Comparison of ENCODE assay signal across 29 mouse cellular contexts in the genomic region with DNA sequence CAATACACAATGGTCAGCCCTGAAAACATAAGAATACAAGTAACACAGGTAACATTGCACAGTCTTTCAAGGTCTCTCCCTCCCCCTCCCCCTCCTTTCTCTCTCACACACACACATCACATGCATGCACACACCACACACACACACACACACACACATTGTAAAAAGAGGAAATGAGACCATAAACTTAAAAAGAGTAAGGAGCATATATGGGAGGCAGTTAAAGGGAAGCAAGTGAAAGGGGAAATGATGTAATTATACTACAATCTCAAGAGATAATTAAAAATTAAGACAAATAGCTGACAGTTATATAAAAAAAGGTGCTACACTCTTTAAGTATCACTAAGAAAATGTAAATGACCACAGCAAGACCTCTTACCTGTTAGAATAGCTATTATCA.
DNase-seq lines count a peak whose midpoint lies in the region; ATAC-seq and TF ChIP-seq lines count a peak whose summit lies in the region.
"Had no signal": no experiment of that assay in that cellular context is flagged by ENCODE, and none has a peak within 500 bp of the region (broad histone marks: within the 10 kb centered on the region; RNA-seq: fewer than 3 reads in every experiment).

No protein-coding gene starts in this region.

- no peak overlapping the region for H3K4me2 ChIP-seq in forebrain, embryonic 13.5 days
- no peak overlapping the region for H3K4me2 ChIP-seq in kidney, embryonic 15.5 days
- H3K4me2 ChIP-seq: embryonic facial prominence, embryonic 13.5 days; forebrain, embryonic 12.5 days; heart, embryonic 13.5 days; hindbrain, embryonic 13.5 days; intestine, embryonic 15.5 days had no signal

- H3K9me3 ChIP-seq in MEL (replicated peaks; ENCODE audit: insufficient read depth, low read length) = no peaks in the 10 kb centered on the region
- no peaks in the 10 kb centered on the region for H3K9me3 ChIP-seq in forebrain, embryonic 13.5 days (replicated peaks)
- no peaks in the 10 kb centered on the region for H3K9me3 ChIP-seq in kidney, embryonic 15.5 days (replicated peaks)
- H3K9me3 ChIP-seq: embryonic facial prominence, embryonic 10.5 days; embryonic facial prominence, embryonic 13.5 days; forebrain, embryonic 12.5 days; heart, embryonic 10.5 days; hindbrain, embryonic 13.5 days; intestine, embryonic 15.5 days had no signal

- peaks cover 0 to 2% of the 10 kb centered on the region in 2 experiments; a peak in 1 of 4 replicates for H3K36me3 ChIP-seq in MEL (ENCODE audit: control insufficient read depth in 1 of 2, insufficient read depth in 2 of 2, low read length in 2 of 2)
- no peaks in the 10 kb centered on the region for H3K36me3 ChIP-seq in forebrain, embryonic 13.5 days (ENCODE audit: poor library complexity, severe bottlenecking)
- no peaks in the 10 kb centered on the region for H3K36me3 ChIP-seq in kidney, embryonic 15.5 days
- H3K36me3 ChIP-seq: embryonic facial prominence, embryonic 10.5 days; embryonic facial prominence, embryonic 13.5 days; forebrain, embryonic 12.5 days; heart, embryonic 10.5 days; heart, embryonic 13.5 days; hindbrain, embryonic 13.5 days; intestine, embryonic 15.5 days had no signal

- no peak for TF ChIP-seq CTCF in MEL (IDR thresholded peaks at IDR 0.05 in 2 of 3, conservative IDR thresholded peaks at IDR 0.05 in 1 of 3; ENCODE audit: control insufficient read depth in 1 of 3, insufficient read depth in 1 of 3, low read depth in 2 of 3, low read length in 3 of 3, poor library complexity in 1 of 3, severe bottlenecking in 1 of 3)

- H3K9ac ChIP-seq in MEL (ENCODE audit: control insufficient read depth, low read depth, low read length, poor library complexity, severe bottlenecking) = no peak overlapping the region
- H3K9ac ChIP-seq in forebrain, embryonic 13.5 days = no peak overlapping the region
- H3K9ac ChIP-seq in kidney, embryonic 15.5 days = no peak overlapping the region
- H3K9ac ChIP-seq: embryonic facial prominence, embryonic 13.5 days; forebrain, embryonic 12.5 days; heart, embryonic 13.5 days; hindbrain, embryonic 13.5 days; intestine, embryonic 15.5 days had no signal

- intact Hi-C loops in heart, postnatal 10 days (cut with DNase I) = no loop called here

- peak overlapping the region in 1 of 2 experiments; percentile 15; a peak in 1 of 4 replicates for H3K4me3 ChIP-seq in MEL (ENCODE audit: control insufficient read depth in 1 of 2, insufficient read depth in 1 of 2, low read depth in 2 of 2, low read length in 2 of 2)
- no peak overlapping the region for H3K4me3 ChIP-seq in forebrain, embryonic 13.5 days
- H3K4me3 ChIP-seq in kidney, embryonic 15.5 days (replicated peaks) = no peak overlapping the region
- H3K4me3 ChIP-seq: embryonic facial prominence, embryonic 10.5 days; embryonic facial prominence, embryonic 13.5 days; erythroblast, embryonic 14.5 days; forebrain, embryonic 12.5 days; gastrocnemius, adult 2 months; heart, adult 2 months; heart, embryonic 10.5 days; heart, embryonic 13.5 days; hindbrain, embryonic 13.5 days; intestine, embryonic 15.5 days had no signal

- H3K4me1 ChIP-seq in MEL (ENCODE audit: control insufficient read depth in 1 of 2, insufficient read depth in 2 of 2, low read length in 2 of 2) = no peaks in the 10 kb centered on the region; a peak in 1 of 4 replicates
- no peaks in the 10 kb centered on the region for H3K4me1 ChIP-seq in forebrain, embryonic 13.5 days
- H3K4me1 ChIP-seq in kidney, embryonic 15.5 days = no peaks in the 10 kb centered on the region
- H3K4me1 ChIP-seq: embryonic facial prominence, embryonic 10.5 days; embryonic facial prominence, embryonic 13.5 days; forebrain, embryonic 12.5 days; heart, embryonic 10.5 days; heart, embryonic 13.5 days; hindbrain, embryonic 13.5 days; intestine, embryonic 15.5 days had no signal

- H3K27me3 ChIP-seq in MEL (ENCODE audit: control insufficient read depth in 1 of 2, insufficient read depth in 2 of 2, low read length in 2 of 2) = peaks cover 0 to 2% of the 10 kb centered on the region in 2 experiments; a peak in 2 of 4 replicates
- H3K27me3 ChIP-seq in forebrain, embryonic 13.5 days = no peaks in the 10 kb centered on the region
- H3K27me3 ChIP-seq in kidney, embryonic 15.5 days = no peaks in the 10 kb centered on the region
- H3K27me3 ChIP-seq: embryonic facial prominence, embryonic 13.5 days; forebrain, embryonic 12.5 days; heart, embryonic 13.5 days; hindbrain, embryonic 13.5 days; intestine, embryonic 15.5 days had no signal

- H3K27ac ChIP-seq in MEL (ENCODE audit: control insufficient read depth, low read depth, low read length) = no peak overlapping the region
- no peak overlapping the region for H3K27ac ChIP-seq in forebrain, embryonic 13.5 days
- no peak overlapping the region for H3K27ac ChIP-seq in kidney, embryonic 15.5 days
- H3K27ac ChIP-seq: embryonic facial prominence, embryonic 10.5 days; embryonic facial prominence, embryonic 13.5 days; forebrain, embryonic 12.5 days; gastrocnemius, adult 2 months; heart, adult 2 months; heart, embryonic 10.5 days; heart, embryonic 13.5 days; hindbrain, embryonic 13.5 days; intestine, embryonic 15.5 days had no signal

- TF ChIP-seq RAD21 in MEL (IDR thresholded peaks at IDR 0.05; ENCODE audit: low read depth, low read length) = no peak

- no peaks in the 10 kb centered on the region for H3K79me2 ChIP-seq in MEL (ENCODE audit: control insufficient read depth, insufficient read depth, low read length, poor library complexity)

- TF ChIP-seq POLR2A in MEL (IDR thresholded peaks at IDR 0.05; ENCODE audit: control insufficient read depth in 1 of 2, insufficient read depth in 1 of 2, low read depth in 1 of 2, low read length in 2 of 2, poor library complexity in 1 of 2) = no peak

- ATAC-seq in common myeloid progenitor, adult 5-6 weeks (replicated peaks; ENCODE audit: low read depth, poor library complexity, severe bottlenecking) = peak; percentile 62
- ATAC-seq in megakaryocyte, adult 5-6 weeks (ENCODE audit: poor library complexity, severe bottlenecking) = peak; percentile 84
- no peak for ATAC-seq in forebrain, embryonic 13.5 days
- no peak for ATAC-seq in kidney, embryonic 15.5 days (replicated peaks; ENCODE audit: low FRiP score)
- ATAC-seq: CD4-positive, CD25-positive, alpha-beta regulatory T cell, adult 4 months; forebrain, embryonic 16.5 days; hindbrain, embryonic 16.5 days; intestine, embryonic 15.5 days had no signal

- peak in 1 of 2 experiments; percentile 62; a peak in 3 of 4 replicates for TF ChIP-seq EP300 in MEL (IDR thresholded peaks at IDR 0.05; ENCODE audit: low read depth in 1 of 2, low read length in 2 of 2)

- DNase-seq in 416B (ENCODE audit: low read depth) = peak; percentile 31
- DNase-seq in MEL (ENCODE audit: low read depth, low spot score) = peak; percentile 41
- DNase-seq in heart, postnatal 10 days = no peak
- no peak for DNase-seq in ovary, postnatal 10 days (ENCODE audit: low spot score)
- DNase-seq: adrenal gland, adult 2 months; adrenal gland, postnatal 25 days; cerebellum, adult 18-20 months; cerebellum, adult 9-11 months; cerebellum, postnatal 25 days; embryo, embryonic 11 days; gastrocnemius, adult 2 months; gastrocnemius, postnatal 14 days; heart, adult 2 months; kidney, adult 11 months had no signal

TF ChIP-seq in MEL, 35 proteins besides CTCF, POLR2A, EP300 and RAD21:
- TF ChIP-seq ETS1 (IDR thresholded peaks at IDR 0.05; ENCODE audit: low read depth, low read length) = peak; percentile 76; the same call in 1 of the 2 replicates
- TF ChIP-seq GATA1 (IDR thresholded peaks at IDR 0.05; ENCODE audit: low read depth, low read length) = no peak

Comparison
In these comparisons a context has a peak if more than half of its experiments do, and no peak if none do; other contexts are left out.
1. DNase-seq: peak in 416B (single experiment) and MEL (single experiment); none in heart, postnatal 10 days (0 of 2) and ovary, postnatal 10 days (single experiment).
2. ATAC-seq: peak in common myeloid progenitor, adult 5-6 weeks (single experiment) and megakaryocyte, adult 5-6 weeks (single experiment); none in forebrain, embryonic 13.5 days (single experiment) and kidney, embryonic 15.5 days (single experiment).